Mouse (Mus musculus) cerebellum, postnatal 4 days (tissue): ENCODE measurements around the gene Cbx4.

ENCODE experiments used
- DNase-seq, 2 experiments: peaks; one replicate each; pipeline ENCODE4 v3.0.0; 2022; ENCODE audit warnings: low spot score in 2 of 2, mixed read lengths in 1 of 2

Gene Cbx4

GRCm38 (mm10) chr11:119056301-119057211 lies 29.5 kb downstream of the Cbx4 start:
- DNase-seq, result peak in 1 of 2 experiments; percentile 74

GRCm38 (mm10) chr11:119055571-119056131 lies 30.4 kb downstream of the Cbx4 start:
- no peak for DNase-seq

- DNase-seq, result peak in 1 of 2 experiments; percentile 49
These were observed 31.4 kb downstream of the Cbx4 start for GRCm38 (mm10) chr11:119054351-119055345.

- DNase-seq, result peak in 1 of 2 experiments; percentile 65
These were observed 32.2 kb downstream of the Cbx4 start for GRCm38 (mm10) chr11:119053738-119054350.

- peak; percentile 63 to 82 for DNase-seq
These were observed 32.8 kb downstream of the Cbx4 start for GRCm38 (mm10) chr11:119053257-119053670.

- DNase-seq, result peak in 1 of 2 experiments; percentile 44
These were observed 33.3 kb downstream of the Cbx4 start for GRCm38 (mm10) chr11:119052661-119053256.

- peak in 1 of 2 experiments; percentile 40 for DNase-seq
These were observed 33.9 kb downstream of the Cbx4 start for GRCm38 (mm10) chr11:119051927-119052660.

- DNase-seq, result no peak
These were observed 34.6 kb downstream of the Cbx4 start for GRCm38 (mm10) chr11:119051426-119051825.

- DNase-seq, result no peak
These were observed 35.7 kb downstream of the Cbx4 start for GRCm38 (mm10) chr11:119050361-119050760.

GRCm38 (mm10) chr11:119048133-119048510 lies 37.9 kb downstream of the Cbx4 start:
- no peak for DNase-seq

- no peak for DNase-seq
These were observed 38.5 kb downstream of the Cbx4 start for GRCm38 (mm10) chr11:119047261-119048132.

GRCm38 (mm10) chr11:119046601-119047245 lies 39.3 kb downstream of the Cbx4 start:
- peak in 1 of 2 experiments; percentile 44 for DNase-seq

- DNase-seq, result no peak
These were observed 41.3 kb downstream of the Cbx4 start for GRCm38 (mm10) chr11:119044551-119045337.

- DNase-seq, result no peak
These were observed 42.1 kb downstream of the Cbx4 start for GRCm38 (mm10) chr11:119043761-119044550.

- no peak for DNase-seq
These were observed 42.8 kb downstream of the Cbx4 start for GRCm38 (mm10) chr11:119043273-119043540.

GRCm38 (mm10) chr11:119042466-119043272 lies 43.4 kb downstream of the Cbx4 start:
- no peak for DNase-seq
